Mouse (Mus musculus) midbrain, embryonic 14.5 days (tissue): ENCODE data around the gene Cpsf7. TPM values are rescaled to one million over a fixed set of nuclear protein-coding genes. Genes with fewer than 3 reads are reported as not detected.

ENCODE experiments used
- ATAC-seq: fragments of 200-750 bp; cut with Nextera tagmentation; 2 replicates; pipeline ENCODE4 v1.8.0; 2017; ENCODE audit warnings: moderate number of reproducible peaks, moderate library complexity; ENCODE audit not compliant: low FRiP score, low TSS enrichment
- DNase-seq: peaks from one replicate; pipeline ENCODE4 v3.0.0-alpha.2; 2015
- H3K27ac ChIP-seq: fragments of 300-500 bp; sonication (generic); replicated peaks from 2 replicates; pipeline ENCODE4 v1.5.1; 2014; ENCODE audit warnings: mild to moderate bottlenecking, low read depth, low read length, moderate library complexity
- H3K27me3 ChIP-seq: fragments of 300-500 bp; sonication (generic); 2 replicates; pipeline ENCODE4 v1.6.1; 2014; ENCODE audit warnings: low read length, control low read depth, mixed read lengths; ENCODE audit not compliant: control insufficient read depth, insufficient read depth
- H3K36me3 ChIP-seq: fragments of 300-500 bp; sonication (generic); 2 replicates; pipeline ENCODE4 v1.6.1; 2014; ENCODE audit warnings: low read length, control low read depth; ENCODE audit not compliant: control insufficient read depth, insufficient read depth
- H3K4me1 ChIP-seq: fragments of 300-500 bp; sonication (generic); 2 replicates; pipeline ENCODE4 v1.6.1; 2014; ENCODE audit warnings: mild to moderate bottlenecking, antibody characterized with exemption, low read length, control low read depth; ENCODE audit not compliant: control insufficient read depth, insufficient read depth
- H3K4me2 ChIP-seq: fragments of 300-500 bp; sonication (generic); 2 replicates; pipeline ENCODE4 v1.6.1; 2014; ENCODE audit warnings: mild to moderate bottlenecking, low read length, moderate library complexity
- H3K4me3 ChIP-seq: fragments of 300-500 bp; sonication (generic); replicated peaks from 2 replicates; pipeline ENCODE4 v1.5.1; 2014; ENCODE audit warnings: low read depth, low read length
- H3K9ac ChIP-seq: fragments of 300-500 bp; sonication (generic); replicated peaks from 2 replicates; pipeline ENCODE4 v1.6.1; 2014; ENCODE audit warnings: mild to moderate bottlenecking, low read length, moderate library complexity
- H3K9me3 ChIP-seq: fragments of 300-500 bp; sonication (generic); 2 replicates; pipeline ENCODE4 v1.6.1; 2016; ENCODE audit warnings: low read length, control low read depth, mixed read lengths; ENCODE audit not compliant: control insufficient read depth
- WGBS: fragments of 180-500 bp; shearing (Covaris S2); extraction: QIAGEN DNeasy Blood & Tissue Kit; methylation state at CpG from one replicate; pipeline ENCODE4 v1.1.7; 2014; 5-methylcytosine and 5-hydroxymethylcytosine counted together
- polyA plus RNA-seq: library from polyadenylated mRNA; unstranded; fragments of >200 nt; fragmentation: Nextera tagmentation; extraction: Ambion mirVana; gene quantifications from 2 replicates; pipeline ENCODE4 v1.2.1, GENCODE M21; 2014

Gene Cpsf7
- polyA plus RNA-seq, 1 experiment from 2014 or later = 66.0 TPM

DNA sequence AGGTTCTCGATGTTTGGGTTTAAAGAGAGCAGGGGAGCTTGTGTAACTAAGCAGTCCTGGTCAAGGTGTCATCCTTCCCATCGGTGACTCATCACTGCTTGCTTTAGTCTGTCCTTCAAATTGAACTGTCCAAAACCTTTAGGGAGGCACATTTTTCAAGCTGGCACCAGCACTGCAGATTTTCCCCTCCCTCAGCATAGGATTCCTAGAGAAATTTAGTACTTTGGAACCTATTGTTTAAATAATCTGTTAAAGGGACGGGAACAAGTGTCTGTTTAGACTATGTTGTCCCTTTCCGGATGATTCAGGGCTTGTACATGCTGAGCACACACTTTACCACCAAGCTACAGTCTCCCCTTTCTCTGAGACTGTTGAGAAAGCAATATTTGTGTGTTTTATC, 40.2 kb downstream of the Cpsf7 start:
- Histone ChIP-seq H3K9me3 (no peaks in the 10 kb centered on the region), H3K27ac (no peak overlapping the region)
- no peak for ATAC-seq

DNA sequence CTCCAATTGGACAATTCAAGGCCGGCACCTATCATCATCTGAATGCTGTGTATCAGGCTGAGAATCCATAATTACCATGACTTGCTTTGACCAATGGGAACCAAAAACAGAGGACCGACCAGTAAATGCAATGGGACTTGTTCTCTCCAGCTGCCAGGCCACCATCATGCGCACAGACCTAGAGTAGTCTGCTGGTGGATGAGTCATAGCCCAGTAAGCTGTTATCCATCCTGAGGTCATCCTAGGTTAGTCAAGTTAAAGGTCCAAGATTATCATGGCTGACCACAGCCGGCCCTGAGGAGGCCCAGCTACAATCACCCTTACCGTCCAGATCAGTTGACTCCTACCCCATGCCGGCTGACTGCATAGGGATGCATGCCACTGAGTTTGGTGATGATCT, 44.6 kb downstream of the Cpsf7 start:
- Histone ChIP-seq H3K27ac (no peak overlapping the region), H3K4me3 (no peak overlapping the region), H3K9ac (no peak overlapping the region), H3K9me3 (no peaks in the 10 kb centered on the region), H3K36me3 (peaks cover 53% of the 10 kb centered on the region), H3K27me3 (no peaks in the 10 kb centered on the region), H3K4me2 (no peak overlapping the region), H3K4me1 (no peaks in the 10 kb centered on the region)
- ATAC-seq = no peak
- WGBS = 97% methylated on average over 6 of the region's 6 CpGs
- no peak for DNase-seq

More for the DNA sequence above, 40.2 kb downstream of the Cpsf7 start:
- WGBS = 86% methylated on average over 4 of the region's 4 CpGs
- H3K4me2 ChIP-seq = no peak overlapping the region
- DNase-seq = no peak
- H3K36me3 ChIP-seq = peaks cover 11% of the 10 kb centered on the region
- H3K9ac ChIP-seq = no peak overlapping the region
- H3K4me1 ChIP-seq = no peaks in the 10 kb centered on the region
- no peak overlapping the region for H3K4me3 ChIP-seq
- H3K27me3 ChIP-seq = no peaks in the 10 kb centered on the region

DNA sequence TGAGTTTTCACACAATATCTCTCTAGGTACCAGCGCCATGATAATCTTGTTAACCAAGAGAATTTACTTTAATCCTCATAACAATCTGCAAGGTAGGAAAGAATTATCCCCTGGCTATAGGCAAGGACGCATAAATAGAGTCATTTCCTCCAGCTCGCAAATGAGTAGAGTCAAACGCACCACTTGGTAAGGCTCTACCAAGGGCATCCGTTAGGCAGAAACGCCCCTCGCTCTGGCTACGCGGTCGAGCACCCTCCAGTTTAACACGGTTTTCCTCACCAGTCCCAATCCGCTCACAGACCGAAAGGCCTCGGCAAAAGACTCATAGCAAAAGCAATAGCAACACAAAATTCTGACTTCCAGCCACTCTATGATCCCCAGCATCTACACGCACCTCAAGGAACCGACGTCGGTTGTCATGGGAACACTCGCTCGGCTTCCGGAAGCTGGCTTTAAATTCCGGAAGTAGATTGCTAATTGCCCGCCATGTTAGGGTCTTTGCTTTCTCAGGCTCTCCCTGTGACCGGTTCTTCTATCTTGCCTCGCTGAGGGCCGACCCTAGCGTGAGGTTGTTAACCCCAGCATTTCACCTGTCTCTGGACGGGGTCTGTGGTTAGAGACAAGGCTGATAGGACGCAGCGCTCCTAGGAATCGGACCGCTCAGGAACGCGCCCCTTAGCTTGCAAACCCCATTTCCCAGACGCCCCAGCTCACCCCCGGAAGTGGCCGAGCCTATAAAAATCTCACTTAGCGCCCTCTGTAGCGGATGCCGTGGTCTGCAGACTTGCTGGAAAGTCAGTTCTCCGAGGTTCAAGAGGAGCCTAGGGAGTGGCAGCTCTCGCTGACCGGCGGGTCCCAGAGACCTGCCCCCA, 51.9 kb downstream of the Cpsf7 start, which contains the start of the genes Cyb561a3 and Tmem138:
Gene Cyb561a3, plus strand, starts transcription at position 483 of the 872 bp plus-strand sequence.
Gene Tmem138, minus strand, starts transcription at position 673 of the 872 bp plus-strand sequence.
- peak within 1 kb of the TSS; percentile 91 for H3K27ac ChIP-seq
- H3K36me3 ChIP-seq = peaks cover 34% of the 10 kb centered on the region
- ATAC-seq (peak; percentile 95), DNase-seq (peak; percentile 97)
- peaks cover 12% of the 10 kb centered on the region for H3K4me1 ChIP-seq
- H3K4me3 ChIP-seq = peak within 1 kb of the TSS; percentile 65
- H3K27me3 ChIP-seq = no peaks in the 10 kb centered on the region
- H3K4me2 ChIP-seq = peak within 1 kb of the TSS; percentile 86
- H3K9ac ChIP-seq = peak within 1 kb of the TSS; percentile 65
- H3K9me3 ChIP-seq = no peaks in the 10 kb centered on the region
- under 1% methylated on average over 44 of the region's 44 CpGs for WGBS

DNA sequence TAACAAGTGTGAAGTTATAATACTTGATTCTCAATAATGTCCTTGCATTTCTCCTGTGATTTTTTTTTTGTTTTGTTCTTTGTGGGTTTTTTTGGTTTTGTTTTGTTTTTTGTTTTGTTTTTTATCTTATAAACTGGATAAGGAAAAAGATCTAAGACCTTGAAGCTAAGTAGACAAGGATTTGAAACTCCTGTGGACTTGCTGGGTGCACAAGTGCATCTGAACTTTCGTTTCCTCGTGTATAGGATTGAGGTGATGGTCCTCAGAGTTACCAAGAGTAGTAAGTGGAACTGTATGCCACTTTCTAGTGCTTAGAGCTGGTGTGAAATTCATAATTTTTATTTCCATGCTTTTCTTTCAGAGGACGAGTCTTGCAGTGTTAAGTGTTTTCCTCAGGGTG, 55.0 kb downstream of the Cpsf7 start:
- 83% methylated on average over 3 of the region's 3 CpGs for WGBS
- no peak for ATAC-seq

DNA sequence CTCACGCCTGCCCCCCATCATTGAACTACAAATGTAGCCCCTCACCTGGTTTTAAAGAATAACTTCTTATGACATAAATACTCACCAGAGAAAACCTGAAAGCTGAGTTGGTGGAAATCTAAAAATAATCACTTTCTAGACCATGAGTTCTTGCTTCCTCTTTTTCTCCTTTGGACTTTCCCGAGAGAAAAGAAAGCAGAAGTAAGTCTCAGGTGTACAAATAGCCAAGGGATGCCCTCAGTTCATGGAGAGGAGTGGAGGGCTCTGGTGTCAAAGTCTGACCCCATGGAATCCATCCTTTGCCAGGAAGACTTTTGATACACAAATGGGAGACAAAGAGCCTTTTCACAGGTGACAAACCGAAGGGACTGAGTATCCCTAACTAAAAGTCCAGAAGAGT, 55.7 kb downstream of the Cpsf7 start:
- ATAC-seq (no peak), DNase-seq (no peak)
- Histone ChIP-seq H3K4me3 (no peak overlapping the region), H3K9me3 (no peaks in the 10 kb centered on the region), H3K27me3 (no peaks in the 10 kb centered on the region), H3K4me1 (peaks cover 11% of the 10 kb centered on the region), H3K36me3 (peaks cover 4% of the 10 kb centered on the region; the same call in 1 of the 2 replicates), H3K27ac (no peak overlapping the region), H3K9ac (no peak overlapping the region), H3K4me2 (no peak overlapping the region)
- 89% methylated on average over 3 of the region's 3 CpGs for WGBS

More for the DNA sequence above, 55.0 kb downstream of the Cpsf7 start:
- H3K27ac ChIP-seq = no peak overlapping the region
- no peak overlapping the region for H3K4me3 ChIP-seq
- H3K36me3 ChIP-seq = peaks cover 4% of the 10 kb centered on the region
- H3K9ac ChIP-seq = no peak overlapping the region
- H3K4me2 ChIP-seq = no peak overlapping the region
- peaks cover 12% of the 10 kb centered on the region for H3K4me1 ChIP-seq
- DNase-seq = no peak
- H3K27me3 ChIP-seq = no peaks in the 10 kb centered on the region
- no peaks in the 10 kb centered on the region for H3K9me3 ChIP-seq

DNA sequence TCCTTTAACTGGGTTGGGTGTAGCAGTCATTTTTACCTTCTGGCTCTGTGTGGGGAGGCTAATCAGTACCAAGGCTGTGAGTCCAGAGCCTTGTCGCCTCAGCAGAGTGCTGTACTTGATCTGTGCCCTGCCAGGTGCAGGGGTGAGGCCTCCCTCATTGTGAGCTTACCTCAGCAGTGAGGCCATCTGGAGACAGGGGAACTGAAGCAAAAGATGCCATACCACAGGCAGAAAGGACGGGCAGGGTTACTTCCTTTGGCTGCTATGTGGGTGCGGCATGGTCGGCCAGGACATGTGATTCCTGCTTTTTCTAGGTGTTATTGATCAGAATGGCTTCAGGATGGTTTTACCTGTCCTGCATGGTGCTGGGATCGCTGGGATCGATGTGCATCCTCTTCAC, 56.9 kb downstream of the Cpsf7 start:
- H3K27me3 ChIP-seq = no peaks in the 10 kb centered on the region
- no peaks in the 10 kb centered on the region for H3K9me3 ChIP-seq
- WGBS = 91% methylated on average over 6 of the region's 6 CpGs
- ATAC-seq = no peak
- H3K36me3 ChIP-seq = peaks cover 4% of the 10 kb centered on the region; the same call in 1 of the 2 replicates
- H3K27ac ChIP-seq = no peak overlapping the region
- no peak overlapping the region for H3K9ac ChIP-seq
- no peak overlapping the region for H3K4me2 ChIP-seq
- H3K4me3 ChIP-seq = no peak overlapping the region
- DNase-seq = no peak
- peaks cover 5% of the 10 kb centered on the region for H3K4me1 ChIP-seq

DNA sequence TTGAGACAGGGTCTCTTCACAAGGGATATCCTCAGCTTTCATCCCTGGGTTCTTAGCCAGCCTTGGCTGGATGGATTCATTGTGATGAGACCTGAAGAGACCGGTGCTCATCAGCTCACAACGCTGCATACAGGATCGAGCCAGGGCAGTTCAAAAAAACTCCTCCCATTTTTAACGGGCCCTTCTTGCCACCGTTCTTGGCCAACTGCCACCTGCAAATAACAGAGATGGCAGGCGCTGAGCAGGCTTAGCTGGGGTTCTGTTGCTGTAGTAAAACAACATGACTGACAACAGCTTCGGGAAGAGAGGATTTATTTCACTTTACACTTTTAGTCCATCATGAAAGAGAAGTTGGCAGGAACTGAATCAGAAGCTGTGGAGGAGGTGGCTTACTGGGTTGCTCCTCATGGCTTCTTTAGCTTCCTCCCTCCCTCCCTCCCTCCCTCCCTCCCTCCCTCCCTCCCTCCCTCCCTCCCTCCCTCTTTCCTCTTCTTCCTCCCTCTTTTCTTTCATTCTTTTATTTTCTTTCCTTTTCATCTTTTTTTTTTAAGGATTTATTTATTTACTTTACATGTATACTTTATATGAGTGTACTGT, 58.6 kb downstream of the Cpsf7 start:
- H3K27me3 ChIP-seq = no peaks in the 10 kb centered on the region
- no peak overlapping the region for H3K4me2 ChIP-seq
- H3K4me1 ChIP-seq = no peaks in the 10 kb centered on the region
- no peak overlapping the region for H3K9ac ChIP-seq
- no peak overlapping the region for H3K4me3 ChIP-seq
- DNase-seq (no peak), ATAC-seq (no peak)
- H3K36me3 ChIP-seq = peaks cover 6% of the 10 kb centered on the region
- H3K27ac ChIP-seq = no peak overlapping the region
- 77% methylated on average over 7 of the region's 7 CpGs for WGBS
- H3K9me3 ChIP-seq = no peaks in the 10 kb centered on the region

DNA sequence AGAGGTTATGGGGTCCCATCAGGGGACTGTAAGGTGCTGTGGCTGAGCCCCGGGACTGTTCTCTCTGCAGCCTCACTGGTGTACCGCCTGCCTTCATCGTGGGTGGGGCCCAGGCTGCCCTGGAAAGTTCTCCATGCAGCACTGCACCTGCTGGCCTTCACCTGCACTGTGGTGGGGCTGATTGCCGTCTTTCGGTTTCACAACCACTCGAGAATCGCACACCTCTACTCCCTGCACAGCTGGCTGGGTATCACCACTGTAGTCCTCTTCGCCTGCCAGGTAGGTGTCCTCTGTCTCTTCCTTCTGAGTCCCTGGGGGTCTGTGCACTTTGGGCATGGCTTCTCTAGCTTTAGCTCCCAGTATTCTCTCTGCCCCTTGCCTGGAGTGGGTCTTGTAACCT, 60.0 kb downstream of the Cpsf7 start:
- no peak for DNase-seq
- WGBS = 91% methylated on average over 8 of the region's 8 CpGs
- Histone ChIP-seq H3K36me3 (peaks cover 6% of the 10 kb centered on the region), H3K4me2 (no peak overlapping the region), H3K4me3 (no peak overlapping the region), H3K9me3 (no peaks in the 10 kb centered on the region), H3K27ac (no peak overlapping the region), H3K9ac (no peak overlapping the region), H3K4me1 (no peaks in the 10 kb centered on the region), H3K27me3 (no peaks in the 10 kb centered on the region)
- no peak for ATAC-seq
